Mouse (Mus musculus): ENCODE data around the gene Rgl2.

Gene Rgl2

DNA sequence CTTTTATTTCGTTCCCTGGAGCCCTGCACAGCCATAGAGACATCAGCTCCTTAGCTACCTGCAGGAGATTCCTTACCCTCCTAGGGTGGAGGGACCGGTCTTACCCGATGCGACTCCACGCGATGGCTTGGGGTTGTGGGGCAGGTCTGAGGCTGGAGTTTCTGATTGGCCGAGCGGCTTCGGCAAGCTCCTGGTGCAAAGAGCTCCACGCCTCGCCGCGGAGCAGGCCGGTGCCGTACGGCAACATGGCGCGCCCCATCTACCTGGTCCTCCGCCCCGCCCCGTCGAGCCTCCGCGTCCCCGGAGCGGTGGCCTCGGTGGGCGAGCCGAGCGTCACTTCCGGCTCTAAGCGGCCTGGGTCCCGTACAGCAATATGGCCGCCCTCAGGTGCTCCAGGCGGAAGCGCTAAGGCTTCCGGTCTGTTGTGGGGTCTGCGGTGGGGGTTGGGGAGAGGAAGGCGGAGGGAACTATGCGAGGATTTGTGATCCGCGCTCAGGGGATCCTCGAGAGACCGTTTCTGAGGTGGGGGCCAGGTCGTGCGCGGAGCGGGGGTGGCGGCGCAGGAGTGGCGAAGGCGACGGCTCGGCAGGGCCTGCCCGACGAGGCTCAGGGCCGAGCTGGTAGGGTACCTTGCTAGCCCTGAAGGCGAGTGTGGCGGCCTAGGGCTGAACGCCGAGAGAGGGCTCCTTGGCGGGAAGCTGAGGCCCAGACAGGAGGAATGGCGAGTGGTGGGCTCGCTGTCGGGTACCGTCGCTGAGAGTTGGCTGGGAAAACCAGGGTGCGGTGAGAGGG, 20.1 kb upstream of the Rgl2 start, which contains the start of gene Daxx:
Daxx (plus strand) TSS at position 338 of the 792 bp plus-strand sequence.
- peak; percentile 99 for DNase-seq

DNA sequence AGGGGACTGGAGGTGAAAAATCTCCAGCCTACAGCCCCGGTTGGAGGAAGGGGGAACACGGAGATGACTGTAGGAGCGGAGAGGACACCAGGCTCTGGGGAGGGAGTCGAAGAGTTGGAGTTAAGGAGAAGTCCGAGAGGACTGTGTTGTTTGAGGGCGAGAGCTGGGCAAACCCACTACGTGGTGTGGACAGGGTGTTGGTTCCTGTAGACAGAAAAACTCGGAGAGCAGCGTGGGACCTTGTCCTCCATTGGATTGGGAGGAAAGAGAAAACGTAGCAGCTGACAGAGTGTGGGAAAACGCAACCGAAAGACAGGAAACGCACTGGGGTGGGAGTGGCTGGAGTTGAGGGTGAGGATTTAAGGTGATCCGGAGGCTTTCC, 19.5 kb upstream of the Rgl2 start:
- DNase-seq, result peak; percentile 60

DNA sequence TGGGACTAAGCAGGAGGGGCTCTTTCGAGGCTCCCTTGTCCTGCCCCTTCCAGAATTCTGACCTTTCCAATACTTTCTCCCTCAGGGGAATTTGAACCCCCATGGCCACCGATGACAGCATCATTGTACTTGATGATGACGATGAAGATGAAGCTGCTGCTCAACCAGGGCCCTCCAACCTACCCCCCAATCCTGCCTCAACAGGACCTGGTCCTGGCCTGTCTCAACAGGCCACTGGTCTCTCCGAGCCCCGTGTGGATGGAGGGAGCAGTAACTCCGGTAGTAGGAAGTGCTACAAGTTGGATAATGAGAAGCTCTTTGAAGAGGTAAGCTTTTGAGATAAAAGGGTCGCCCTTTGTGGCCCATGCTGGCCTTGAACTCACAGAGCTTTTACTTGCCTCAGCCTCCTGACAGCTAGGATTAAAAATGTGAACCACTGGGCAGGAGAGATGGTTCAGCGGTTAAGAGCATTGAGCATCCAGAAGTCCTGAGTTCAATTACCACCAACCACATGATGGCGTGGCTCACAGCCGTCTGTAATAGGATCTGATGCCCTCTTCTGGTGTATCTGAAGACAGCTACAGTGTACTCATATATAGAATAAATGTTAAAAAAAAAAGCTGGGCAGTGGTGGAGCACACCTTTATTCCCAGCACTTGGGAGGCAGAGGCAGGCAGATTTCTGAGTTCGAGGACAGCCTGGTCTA, 18.8 kb upstream of the Rgl2 start:
- no peak for DNase-seq

DNA sequence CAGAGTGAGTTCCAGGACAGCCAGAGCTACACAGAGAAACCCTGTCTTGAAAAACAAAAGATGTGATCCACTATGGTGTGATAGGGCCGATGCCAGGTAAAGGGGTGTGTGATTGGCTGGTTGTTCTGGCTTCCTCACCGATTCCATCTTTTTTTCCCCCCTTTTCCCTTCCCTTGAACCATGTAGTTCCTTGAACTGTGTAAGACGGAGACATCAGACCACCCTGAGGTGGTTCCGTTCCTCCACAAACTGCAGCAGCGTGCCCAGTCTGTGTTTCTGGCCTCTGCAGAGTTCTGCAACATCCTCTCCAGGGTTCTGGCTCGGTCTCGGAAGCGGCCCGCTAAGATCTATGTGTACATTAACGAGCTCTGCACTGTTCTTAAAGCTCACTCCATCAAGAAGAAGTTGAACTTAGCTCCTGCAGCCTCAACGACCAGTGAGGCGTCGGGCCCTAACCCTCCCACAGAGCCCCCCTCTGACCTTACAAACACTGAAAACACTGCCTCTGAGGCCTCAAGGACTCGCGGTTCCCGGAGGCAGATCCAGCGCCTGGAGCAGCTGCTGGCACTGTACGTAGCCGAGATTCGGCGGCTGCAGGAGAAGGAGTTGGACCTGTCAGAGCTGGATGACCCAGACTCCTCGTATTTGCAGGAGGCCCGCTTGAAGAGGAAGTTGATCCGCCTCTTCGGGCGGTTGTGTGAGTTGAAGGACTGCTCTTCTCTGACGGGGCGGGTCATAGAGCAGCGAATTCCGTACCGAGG, 18.1 kb upstream of the Rgl2 start:
- no peak for DNase-seq

GRCm38 (mm10) chr17:33911813-33912414, 17.4 kb upstream of the Rgl2 start:
- no peak for DNase-seq

GRCm38 (mm10) chr17:33913264-33913663, 16.1 kb upstream of the Rgl2 start:
- no peak for DNase-seq

- DNase-seq, result no peak
These were observed 15.4 kb upstream of the Rgl2 start for GRCm38 (mm10) chr17:33913905-33914304.

DNA sequence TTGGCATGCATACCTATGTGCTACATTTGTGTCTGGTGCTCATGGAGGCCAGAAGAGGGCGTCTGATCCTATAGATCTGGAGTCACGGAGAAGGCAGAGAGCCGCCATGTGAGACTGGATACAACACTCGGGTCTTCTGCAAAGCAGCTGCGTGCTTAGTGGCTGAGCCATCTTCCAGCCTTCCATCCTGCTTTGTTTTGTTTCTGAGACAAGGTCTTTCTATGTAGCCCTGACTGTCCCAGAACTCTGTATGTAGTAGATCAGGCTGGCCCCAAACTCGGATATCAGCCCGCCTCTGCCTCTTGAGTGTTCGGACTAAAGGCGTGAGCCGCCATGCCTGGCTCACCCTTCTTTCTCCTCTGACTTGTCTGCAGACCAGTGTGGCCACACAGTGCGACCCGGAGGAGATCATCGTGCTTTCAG, 14.4 kb upstream of the Rgl2 start:
- DNase-seq, result no peak

DNA sequence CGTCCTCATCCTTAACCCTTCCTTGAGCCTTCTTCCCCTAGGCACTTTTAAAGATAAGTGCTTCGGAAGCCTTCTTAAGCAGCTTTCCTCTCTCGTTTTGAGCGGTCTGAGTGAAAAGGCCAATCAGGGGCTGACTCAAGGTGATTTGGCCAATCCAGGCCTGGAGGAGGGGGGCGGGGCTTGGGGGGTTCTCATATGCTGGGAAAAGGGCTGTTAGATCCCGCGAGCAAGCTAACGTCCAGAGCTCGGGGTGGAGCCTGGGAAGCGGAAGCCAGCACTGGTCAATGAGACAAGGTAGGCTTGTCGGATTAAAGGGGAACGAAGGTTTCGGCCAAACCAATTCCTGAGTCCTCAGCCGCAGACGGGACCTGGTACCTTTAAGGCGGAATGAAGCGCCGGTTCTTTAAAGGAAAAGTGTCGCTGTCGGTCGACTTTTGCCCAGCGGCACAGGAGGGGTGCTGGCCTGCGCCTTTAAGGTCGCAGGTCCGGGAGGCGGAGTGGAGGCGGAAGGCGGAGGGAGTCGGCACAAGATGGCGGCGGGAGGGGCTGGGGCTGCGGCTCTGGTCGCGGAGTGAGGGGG, 13.6 kb upstream of the Rgl2 start, which contains the start of the genes Tapbp and Zbtb22:
Tapbp (plus strand) TSS at position 229 of the 580 bp plus-strand sequence.
Zbtb22 (plus strand) TSS at position 234 of the 580 bp plus-strand sequence.
- peak; percentile 95 for DNase-seq

- DNase-seq, result peak; percentile 89
These were observed 13.0 kb upstream of the Rgl2 start for GRCm38 (mm10) chr17:33916294-33916693.

GRCm38 (mm10) chr17:33916847-33917655, 12.3 kb upstream of the Rgl2 start:
- DNase-seq, result peak; percentile 32

DNA sequence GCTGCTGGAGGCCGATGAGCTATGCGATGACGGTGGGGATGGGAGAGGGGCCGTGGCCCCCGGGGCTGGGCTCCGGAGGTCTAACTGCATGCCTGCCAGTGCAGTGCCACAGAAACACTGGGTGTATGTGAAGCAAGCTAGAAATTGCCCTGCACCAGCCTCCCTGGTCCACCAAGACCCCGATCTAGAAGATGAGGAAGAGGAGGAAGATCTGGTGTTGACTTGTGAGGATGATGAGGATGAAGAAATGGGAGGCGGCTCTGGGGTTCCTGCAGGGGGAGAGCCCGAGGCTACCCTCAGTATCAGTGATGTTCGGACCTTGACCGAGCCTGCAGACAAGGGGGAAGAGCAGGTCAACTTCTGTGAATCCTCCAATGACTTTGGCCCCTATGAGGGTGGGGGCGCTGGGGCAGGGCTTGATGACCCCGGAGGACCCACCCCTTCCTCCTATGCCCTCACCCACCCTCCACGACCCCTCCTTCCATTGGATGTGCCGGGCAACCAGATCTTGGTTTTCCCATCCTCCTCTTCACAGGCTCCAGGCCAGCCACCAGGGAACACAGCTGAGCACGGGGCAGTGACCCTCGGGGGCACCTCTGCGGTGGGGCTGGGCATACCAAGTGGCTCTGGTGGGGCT, 11.6 kb upstream of the Rgl2 start:
- DNase-seq, result peak; percentile 18

- DNase-seq, result no peak
These were observed 10.8 kb upstream of the Rgl2 start for GRCm38 (mm10) chr17:33918293-33919203.

DNA sequence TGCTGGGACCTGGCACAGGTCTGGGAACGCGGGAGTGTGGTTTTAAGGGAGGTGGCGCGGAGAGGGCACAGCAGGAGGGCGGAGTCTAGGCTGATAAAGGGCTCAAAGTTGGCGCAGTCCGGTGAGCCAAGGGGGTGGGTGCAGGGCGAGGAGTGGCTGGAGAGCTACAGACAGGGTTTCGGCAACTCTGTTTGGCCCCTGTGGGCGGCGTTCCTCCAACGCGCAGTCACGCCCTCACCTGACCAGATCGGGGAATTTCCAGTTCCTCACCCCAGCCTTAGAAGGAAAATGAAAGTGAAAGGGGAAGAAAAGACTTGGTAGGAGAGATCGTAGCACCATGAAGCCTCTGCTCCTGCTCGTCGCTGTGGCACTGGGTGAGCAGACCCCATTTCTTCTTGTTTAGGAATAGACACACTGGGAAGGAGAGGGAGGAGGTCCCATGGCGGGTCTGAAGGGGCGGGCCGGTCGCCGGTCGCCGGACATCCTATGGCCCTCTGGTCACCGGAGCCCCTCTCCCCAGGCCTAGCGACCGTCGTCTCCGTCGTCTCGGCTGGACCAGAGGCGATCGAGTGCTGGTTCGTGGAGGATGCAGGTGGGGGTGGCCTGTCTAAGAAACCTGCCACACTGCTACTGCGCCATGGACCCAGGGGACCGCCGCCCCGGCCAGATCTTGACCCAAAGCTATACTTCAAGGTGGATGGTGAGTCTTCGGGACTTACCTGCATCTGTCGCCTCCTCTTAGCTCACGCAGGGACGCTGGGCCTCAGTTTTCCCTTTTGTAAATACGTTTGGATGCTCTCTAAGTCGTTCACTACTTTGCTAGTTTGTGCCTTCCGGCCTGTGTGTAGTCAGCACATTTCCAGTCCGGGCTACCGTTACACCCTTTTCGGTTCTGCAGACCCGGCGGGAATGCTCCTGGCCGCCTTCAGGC, 9.7 kb upstream of the Rgl2 start:
- DNase-seq, result peak; percentile 79

GRCm38 (mm10) chr17:33920282-33921097, 8.9 kb upstream of the Rgl2 start:
- peak; percentile 90 for DNase-seq

GRCm38 (mm10) chr17:33921361-33921760, 8.0 kb upstream of the Rgl2 start:
- DNase-seq, result no peak

DNA sequence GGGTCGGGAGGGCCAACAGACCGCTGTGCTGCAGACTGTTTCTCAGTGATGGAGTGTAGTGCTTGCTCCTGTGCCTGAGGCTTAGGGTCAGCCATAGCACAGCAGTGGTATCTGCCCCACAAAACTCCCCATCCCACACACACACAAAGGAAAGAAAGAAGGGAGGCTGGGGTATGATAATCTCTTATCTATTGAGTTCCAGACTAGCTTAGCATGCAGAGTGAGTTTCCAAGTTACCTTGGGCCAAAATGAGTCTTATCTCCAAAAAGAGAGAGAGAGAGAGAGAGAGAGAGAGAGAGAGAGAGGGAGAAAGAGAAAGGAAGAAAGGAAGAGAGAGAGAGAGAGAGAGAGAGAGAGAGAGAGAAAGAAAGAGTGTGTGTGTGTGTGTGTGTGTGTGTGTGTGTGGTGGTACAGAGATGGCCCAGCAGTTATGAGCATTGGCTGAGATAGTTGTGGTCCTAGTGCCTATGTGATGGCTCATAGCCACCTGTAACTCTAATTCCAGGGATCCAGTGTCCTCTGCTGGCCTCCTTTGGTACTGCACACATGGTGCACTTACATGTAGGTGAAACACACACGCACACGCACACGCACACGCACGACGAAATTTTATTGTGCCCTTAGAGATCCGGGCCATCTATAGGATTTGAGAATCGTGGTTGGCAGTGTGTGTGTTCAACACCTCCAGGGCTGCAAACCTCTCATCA, 4.6 kb upstream of the Rgl2 start:
- DNase-seq, result peak; percentile 64
